Mouse (Mus musculus) MEL (cell line): ENCODE results near the gene Rrp36.

Source experiments
- BHLHE40 ChIP-seq: IDR thresholded peaks from 2 replicates; pipeline ENCODE4 v1.6.1; 2012; ENCODE audit warnings: low read depth, mild to moderate bottlenecking, inconsistent platforms, low read length, improper control_type of control experiment, borderline replicate concordance
- CHD2 ChIP-seq: IDR thresholded peaks from 2 replicates; pipeline ENCODE4 v1.6.1; 2011; ENCODE audit warnings: low read length, improper control_type of control experiment
- CTCF ChIP-seq, 3 experiments: IDR thresholded peaks in 2 of 3; conservative IDR thresholded peaks in 1 of 3; 2 replicates each; pipeline ENCODE4 v1.5.1; 2011 to 2012; ENCODE audit warnings: low read length in 3 of 3, low read depth in 2 of 3, mild to moderate bottlenecking in 2 of 3, improper control_type of control experiment in 1 of 3, inconsistent platforms in 1 of 3, mixed read lengths in 1 of 3, moderate library complexity in 1 of 3; ENCODE audit not compliant: control insufficient read depth in 1 of 3, insufficient read depth in 1 of 3, poor library complexity in 1 of 3, severe bottlenecking in 1 of 3
- EP300 ChIP-seq, 2 experiments: IDR thresholded peaks; 2 replicates each; pipeline ENCODE4 v1.6.1; 2011; ENCODE audit warnings: improper control_type of control experiment in 2 of 2, low read length in 2 of 2, low read depth in 1 of 2, mild to moderate bottlenecking in 1 of 2
- POLR2A ChIP-seq, 2 experiments: IDR thresholded peaks; 2 replicates each; pipeline ENCODE4 v1.6.1; 2011 to 2012; ENCODE audit warnings: low read length in 2 of 2, mild to moderate bottlenecking in 2 of 2, control low read depth in 1 of 2, improper control_type of control experiment in 1 of 2, low read depth in 1 of 2, moderate library complexity in 1 of 2; ENCODE audit not compliant: control insufficient read depth in 1 of 2, insufficient read depth in 1 of 2, poor library complexity in 1 of 2
- POLR2AphosphoS5 ChIP-seq: IDR thresholded peaks from 2 replicates; pipeline ENCODE4 v1.6.1; 2012; ENCODE audit warnings: low read depth, borderline replicate concordance, mild to moderate bottlenecking, inconsistent platforms, low read length, moderate library complexity, mixed read lengths
- USF1 ChIP-seq: IDR thresholded peaks from 2 replicates; pipeline ENCODE4 v1.6.1; 2014; ENCODE audit warnings: low read depth, mild to moderate bottlenecking, inconsistent platforms, low read length, improper control_type of control experiment, moderate library complexity

DNA sequence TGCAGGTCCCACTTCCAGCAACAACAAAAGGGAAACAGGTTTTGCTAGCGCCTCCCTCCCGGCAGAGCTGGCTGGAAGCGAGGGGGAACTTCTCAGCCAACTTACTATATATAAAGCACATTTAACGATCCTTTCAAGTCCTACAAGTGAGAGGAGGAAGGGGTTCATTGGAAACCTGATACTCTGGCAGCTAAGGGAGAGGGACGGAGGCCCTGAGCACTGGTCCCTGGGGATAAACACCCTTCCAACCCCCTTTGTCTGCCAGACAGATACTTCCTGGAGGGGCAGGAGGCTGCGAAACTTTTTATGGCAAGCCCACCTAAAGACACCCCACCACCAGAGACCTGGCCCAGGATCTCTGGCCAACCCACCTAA lies 55.8 kb downstream of the Rrp36 start:
- TF ChIP-seq POLR2A (IDR thresholded peaks at IDR 0.05; ENCODE audit: control insufficient read depth in 1 of 2, insufficient read depth in 1 of 2, low read depth in 1 of 2, low read length in 2 of 2, poor library complexity in 1 of 2) (no peak), CHD2 (no peak), CTCF (IDR thresholded peaks at IDR 0.05 in 2 of 3, conservative IDR thresholded peaks at IDR 0.05 in 1 of 3; ENCODE audit: control insufficient read depth in 1 of 3, insufficient read depth in 1 of 3, low read depth in 2 of 3, low read length in 3 of 3, poor library complexity in 1 of 3, severe bottlenecking in 1 of 3) (no peak), BHLHE40 (no peak), POLR2AphosphoS5 (no peak), USF1 (no peak), EP300 (IDR thresholded peaks at IDR 0.05; ENCODE audit: low read depth in 1 of 2, low read length in 2 of 2) (no peak)
